Mouse (Mus musculus): Measurements from ENCODE around the gene Myo1e. TPM values are rescaled to one million over a fixed set of nuclear protein-coding genes. Genes with fewer than 3 reads are reported as not detected.

Gene Myo1e
- polyA plus RNA-seq, 1 experiment from 2014 or later = 24.6 TPM

- Histone ChIP-seq H3K27me3 (no peaks in the 10 kb centered on the region), H3K4me1 (replicated peaks) (peaks cover 11% of the 10 kb centered on the region), H3K9ac (replicated peaks) (no peak overlapping the region), H3K9me3 (no peaks in the 10 kb centered on the region), H3K4me3 (replicated peaks) (no peak overlapping the region), H3K36me3 (no peaks in the 10 kb centered on the region; the same call in 1 of the 2 replicates), H3K4me2 (no peak overlapping the region), H3K27ac (no peak overlapping the region)
- 84% methylated on average over 7 of the region's 7 CpGs for WGBS
- no peak for ATAC-seq (ENCODE audit: insufficient number of reproducible peaks, insufficient read depth, low FRiP score, low TSS enrichment, low read depth)
Observed at GRCm38 (mm10) chr9:70271137-70271536, 64.0 kb downstream of the Myo1e start.

- no peaks in the 10 kb centered on the region; the same call in 1 of the 2 replicates for H3K36me3 ChIP-seq
- no peaks in the 10 kb centered on the region for H3K27me3 ChIP-seq
- 84% methylated on average over 9 of the region's 9 CpGs for WGBS
- H3K27ac ChIP-seq = no peak overlapping the region
- H3K4me3 ChIP-seq (replicated peaks) = no peak overlapping the region
- no peak for ATAC-seq (ENCODE audit: insufficient number of reproducible peaks, insufficient read depth, low FRiP score, low TSS enrichment, low read depth)
- H3K9me3 ChIP-seq = no peaks in the 10 kb centered on the region
- peaks cover 11% of the 10 kb centered on the region for H3K4me1 ChIP-seq (replicated peaks)
- no peak overlapping the region for H3K4me2 ChIP-seq
- H3K9ac ChIP-seq (replicated peaks) = no peak overlapping the region
Observed at GRCm38 (mm10) chr9:70271631-70272030, 64.5 kb downstream of the Myo1e start.

- peaks cover 9% of the 10 kb centered on the region for H3K4me1 ChIP-seq (replicated peaks)
- no peaks in the 10 kb centered on the region for H3K9me3 ChIP-seq
- WGBS = 82% methylated on average over 6 of the region's 6 CpGs
- no peak overlapping the region for H3K4me3 ChIP-seq (replicated peaks)
- no peak overlapping the region for H3K4me2 ChIP-seq
- ATAC-seq (ENCODE audit: insufficient number of reproducible peaks, insufficient read depth, low FRiP score, low TSS enrichment, low read depth) = no peak
- no peak overlapping the region for H3K27ac ChIP-seq
- no peak overlapping the region for H3K9ac ChIP-seq (replicated peaks)
- no peaks in the 10 kb centered on the region for H3K27me3 ChIP-seq
- H3K36me3 ChIP-seq = no peaks in the 10 kb centered on the region; the same call in 1 of the 2 replicates
Observed at GRCm38 (mm10) chr9:70274071-70274470, 66.9 kb downstream of the Myo1e start.

- peaks cover 5% of the 10 kb centered on the region for H3K4me1 ChIP-seq (replicated peaks)
- no peak overlapping the region for H3K4me3 ChIP-seq (replicated peaks)
- 83% methylated on average over 6 of the region's 6 CpGs for WGBS
- H3K27ac ChIP-seq = no peak overlapping the region
- H3K36me3 ChIP-seq = no peaks in the 10 kb centered on the region; the same call in 1 of the 2 replicates
- no peak overlapping the region for H3K9ac ChIP-seq (replicated peaks)
- no peaks in the 10 kb centered on the region for H3K27me3 ChIP-seq
- no peak for ATAC-seq (ENCODE audit: insufficient number of reproducible peaks, insufficient read depth, low FRiP score, low TSS enrichment, low read depth)
- H3K4me2 ChIP-seq = no peak overlapping the region
- H3K9me3 ChIP-seq = no peaks in the 10 kb centered on the region
Observed at GRCm38 (mm10) chr9:70274476-70274875, 67.3 kb downstream of the Myo1e start.

GRCm38 (mm10) chr9:70274887-70275555 lies 67.9 kb downstream of the Myo1e start:
- Histone ChIP-seq H3K9me3 (no peaks in the 10 kb centered on the region), H3K4me3 (replicated peaks) (no peak overlapping the region), H3K9ac (replicated peaks) (no peak overlapping the region), H3K36me3 (no peaks in the 10 kb centered on the region; the same call in 1 of the 2 replicates), H3K4me1 (replicated peaks) (peaks cover 3% of the 10 kb centered on the region; the same call in 1 of the 2 replicates), H3K4me2 (no peak overlapping the region), H3K27me3 (no peaks in the 10 kb centered on the region), H3K27ac (no peak overlapping the region)
- WGBS = 87% methylated on average over 12 of the region's 12 CpGs
- no peak for ATAC-seq (ENCODE audit: insufficient number of reproducible peaks, insufficient read depth, low FRiP score, low TSS enrichment, low read depth)

- no peaks in the 10 kb centered on the region for H3K4me1 ChIP-seq (replicated peaks)
- no peaks in the 10 kb centered on the region for H3K9me3 ChIP-seq
- WGBS = 82% methylated on average over 3 of the region's 3 CpGs
- H3K9ac ChIP-seq (replicated peaks) = no peak overlapping the region
- H3K4me3 ChIP-seq (replicated peaks) = no peak overlapping the region
- no peaks in the 10 kb centered on the region for H3K27me3 ChIP-seq
- ATAC-seq (ENCODE audit: insufficient number of reproducible peaks, insufficient read depth, low FRiP score, low TSS enrichment, low read depth) = no peak
- H3K36me3 ChIP-seq = no peaks in the 10 kb centered on the region; the same call in 1 of the 2 replicates
- no peak overlapping the region for H3K4me2 ChIP-seq
- H3K27ac ChIP-seq = no peak overlapping the region
Observed at GRCm38 (mm10) chr9:70277076-70277475, 69.9 kb downstream of the Myo1e start.

GRCm38 (mm10) chr9:70277529-70277982 lies 70.4 kb downstream of the Myo1e start:
- no peak overlapping the region for H3K4me3 ChIP-seq (replicated peaks)
- H3K36me3 ChIP-seq = no peaks in the 10 kb centered on the region; the same call in 1 of the 2 replicates
- no peak overlapping the region for H3K4me2 ChIP-seq
- H3K9ac ChIP-seq (replicated peaks) = no peak overlapping the region
- H3K27me3 ChIP-seq = no peaks in the 10 kb centered on the region
- no peak overlapping the region for H3K27ac ChIP-seq
- H3K9me3 ChIP-seq = no peaks in the 10 kb centered on the region
- WGBS = 86% methylated on average over 11 of the region's 11 CpGs
- H3K4me1 ChIP-seq (replicated peaks) = no peaks in the 10 kb centered on the region
- no peak for ATAC-seq (ENCODE audit: insufficient number of reproducible peaks, insufficient read depth, low FRiP score, low TSS enrichment, low read depth)

GRCm38 (mm10) chr9:70281407-70281806 lies 74.3 kb downstream of the Myo1e start:
- Histone ChIP-seq H3K4me1 (replicated peaks) (peaks cover under 1% of the 10 kb centered on the region; the same call in 1 of the 2 replicates), H3K36me3 (no peaks in the 10 kb centered on the region), H3K27me3 (no peaks in the 10 kb centered on the region), H3K9ac (replicated peaks) (no peak overlapping the region), H3K4me2 (no peak overlapping the region), H3K9me3 (0 out of 2 replicates have a peak, but pooled peaks cover 5% of the 10 kb centered on the region), H3K27ac (no peak overlapping the region), H3K4me3 (replicated peaks) (no peak overlapping the region)
- WGBS = 95% methylated on average over 8 of the region's 8 CpGs
- no peak for ATAC-seq (ENCODE audit: insufficient number of reproducible peaks, insufficient read depth, low FRiP score, low TSS enrichment, low read depth)

GRCm38 (mm10) chr9:70282107-70282506 lies 75.0 kb downstream of the Myo1e start:
- 89% methylated on average over 5 of the region's 8 CpGs for WGBS
- Histone ChIP-seq H3K4me3 (replicated peaks) (no peak overlapping the region), H3K9ac (replicated peaks) (no peak overlapping the region), H3K9me3 (0 out of 2 replicates have a peak, but pooled peaks cover 5% of the 10 kb centered on the region), H3K27ac (no peak overlapping the region), H3K36me3 (no peaks in the 10 kb centered on the region), H3K4me2 (no peak overlapping the region), H3K27me3 (no peaks in the 10 kb centered on the region), H3K4me1 (replicated peaks) (peaks cover 7% of the 10 kb centered on the region)
- ATAC-seq (ENCODE audit: insufficient number of reproducible peaks, insufficient read depth, low FRiP score, low TSS enrichment, low read depth) = no peak

- H3K9ac ChIP-seq (replicated peaks) = no peak overlapping the region
- no peak overlapping the region for H3K4me2 ChIP-seq
- H3K4me1 ChIP-seq (replicated peaks) = peaks cover 14% of the 10 kb centered on the region
- no peaks in the 10 kb centered on the region for H3K36me3 ChIP-seq
- no peak for ATAC-seq (ENCODE audit: insufficient number of reproducible peaks, insufficient read depth, low FRiP score, low TSS enrichment, low read depth)
- no peaks in the 10 kb centered on the region for H3K27me3 ChIP-seq
- 0 out of 2 replicates have a peak, but pooled peaks cover 5% of the 10 kb centered on the region for H3K9me3 ChIP-seq
- WGBS = 85% methylated on average over 4 of the region's 4 CpGs
- no peak overlapping the region for H3K27ac ChIP-seq
- H3K4me3 ChIP-seq (replicated peaks) = no peak overlapping the region
Observed at GRCm38 (mm10) chr9:70283151-70283550, 76.0 kb downstream of the Myo1e start.

GRCm38 (mm10) chr9:70284584-70285140 lies 77.5 kb downstream of the Myo1e start:
- no peak overlapping the region for H3K4me2 ChIP-seq
- no peak for ATAC-seq (ENCODE audit: insufficient number of reproducible peaks, insufficient read depth, low FRiP score, low TSS enrichment, low read depth)
- WGBS = 79% methylated on average over 7 of the region's 7 CpGs
- no peaks in the 10 kb centered on the region for H3K27me3 ChIP-seq
- no peak overlapping the region for H3K4me3 ChIP-seq (replicated peaks)
- H3K4me1 ChIP-seq (replicated peaks) = peaks cover 14% of the 10 kb centered on the region
- no peak overlapping the region for H3K27ac ChIP-seq
- H3K36me3 ChIP-seq = no peaks in the 10 kb centered on the region
- 0 out of 2 replicates have a peak, but pooled peaks cover 5% of the 10 kb centered on the region for H3K9me3 ChIP-seq
- no peak overlapping the region for H3K9ac ChIP-seq (replicated peaks)

Measured in limb, embryonic 12.5 days (tissue).